Mouse (Mus musculus): ENCODE measurements around the gene 2810021J22Rik. TPM values are rescaled to one million over a fixed set of nuclear protein-coding genes. Genes with fewer than 3 reads are reported as not detected.

Gene 2810021J22Rik
- polyA plus RNA-seq, 1 experiment from 2014 or later: 3.7 TPM

DNA sequence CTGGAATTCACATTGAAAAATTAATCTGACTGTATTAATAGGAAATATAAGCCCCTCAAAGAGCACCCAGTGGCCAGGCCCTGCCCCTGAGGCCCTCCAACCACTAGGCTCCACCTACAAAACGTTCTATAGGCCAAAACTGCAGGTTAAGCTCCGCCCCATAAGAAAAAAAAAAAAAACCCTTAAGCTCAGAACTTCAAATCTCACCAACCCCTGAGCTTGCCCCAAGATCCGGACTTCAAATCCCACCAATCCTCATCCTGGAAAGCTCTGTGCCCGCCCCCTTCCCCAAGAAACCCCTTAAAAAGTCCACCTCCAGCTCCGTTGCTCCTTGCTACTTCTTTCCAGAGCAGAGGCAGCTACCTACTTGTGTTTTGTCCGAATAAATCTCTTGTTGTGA lies 37.8 kb downstream of the 2810021J22Rik start:
- ATAC-seq (replicated peaks; ENCODE audit: extremely low read depth, insufficient read depth, low FRiP score): no peak
- Histone ChIP-seq H3K9ac (ENCODE audit: low read length) (no peak overlapping the region), H3K9me3 (replicated peaks; ENCODE audit: control insufficient read depth, low read length) (no peaks in the 10 kb centered on the region), H3K4me3 (ENCODE audit: low read length) (no peak overlapping the region), H3K27me3 (ENCODE audit: control insufficient read depth, insufficient read depth, low read length) (no peaks in the 10 kb centered on the region), H3K36me3 (ENCODE audit: control insufficient read depth, insufficient read depth) (peaks cover 13% of the 10 kb centered on the region), H3K27ac (ENCODE audit: low read length) (no peak overlapping the region), H3K4me2 (ENCODE audit: low read depth, low read length) (0 out of 2 replicates have a peak overlapping the region, but pooled peaks have one; percentile 95), H3K4me1 (ENCODE audit: control insufficient read depth, insufficient read depth, low read length) (peaks cover 8% of the 10 kb centered on the region)
- WGBS: 50% methylated on average over 5 of the region's 6 CpGs

DNA sequence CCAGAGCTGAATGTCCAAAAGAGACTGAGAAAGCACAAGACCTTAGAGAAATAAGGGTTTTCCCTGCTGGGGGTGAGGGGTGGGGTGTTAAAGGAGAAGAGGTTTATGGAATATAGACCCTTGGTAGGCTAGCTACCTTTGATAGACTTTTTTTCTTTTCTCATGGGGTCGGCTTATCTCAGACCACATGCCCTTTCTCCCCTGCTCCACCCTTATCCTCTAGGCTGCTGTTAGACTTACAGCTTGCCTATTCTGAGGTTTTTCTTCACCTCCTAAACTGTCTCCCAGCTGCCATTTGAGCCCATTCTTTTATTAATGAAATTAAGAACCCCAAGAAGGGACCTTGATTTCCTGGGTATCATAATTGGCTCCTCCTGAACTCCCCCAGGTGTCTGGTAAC lies 46.8 kb downstream of the 2810021J22Rik start:
- no peak overlapping the region for H3K27ac ChIP-seq (ENCODE audit: low read length)

DNA sequence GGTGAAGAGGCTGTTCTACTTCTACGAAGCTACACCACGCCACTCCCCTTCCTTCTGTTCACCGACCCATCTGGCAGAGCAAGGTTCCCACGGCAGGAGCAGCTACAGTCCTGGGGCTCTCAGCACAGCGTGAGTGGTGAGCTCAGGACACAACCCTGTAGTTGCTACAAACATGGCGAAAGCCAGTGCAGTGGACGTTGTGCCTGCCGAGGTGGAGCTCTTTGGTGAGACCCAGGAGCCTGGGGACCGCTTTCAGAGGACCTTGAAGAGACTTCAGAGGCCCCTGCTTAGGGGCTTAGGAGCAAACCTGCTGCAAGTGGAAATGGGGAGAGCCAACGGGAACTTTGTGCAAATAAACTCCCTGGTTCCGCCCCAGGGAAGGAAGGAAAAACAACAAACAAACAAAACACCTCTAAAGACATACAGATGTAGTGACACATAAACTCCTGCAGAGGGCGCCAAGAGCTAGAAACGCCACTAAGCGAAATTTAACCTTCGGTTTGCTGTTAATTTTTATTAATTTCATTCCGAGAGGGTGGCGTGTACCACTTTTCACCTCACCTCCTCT lies 47.5 kb downstream of the 2810021J22Rik start:
- no peaks in the 10 kb centered on the region for H3K27me3 ChIP-seq (ENCODE audit: control insufficient read depth, insufficient read depth, low read length)
- no peaks in the 10 kb centered on the region for H3K9me3 ChIP-seq (replicated peaks; ENCODE audit: control insufficient read depth, low read length)
- H3K4me1 ChIP-seq (ENCODE audit: control insufficient read depth, insufficient read depth, low read length): peaks cover 6% of the 10 kb centered on the region; the same call in 1 of the 2 replicates
- WGBS: 13% methylated on average over 17 of the region's 17 CpGs
- peak; percentile 47; the same call in 1 of the 2 replicates for ATAC-seq (replicated peaks; ENCODE audit: extremely low read depth, insufficient read depth, low FRiP score)
- H3K27ac ChIP-seq (ENCODE audit: low read length): no peak overlapping the region
- peak overlapping the region; percentile 68 for H3K4me2 ChIP-seq (ENCODE audit: low read depth, low read length)
- no peaks in the 10 kb centered on the region for H3K36me3 ChIP-seq (ENCODE audit: control insufficient read depth, insufficient read depth)
- peak overlapping the region; percentile 69 for H3K9ac ChIP-seq (ENCODE audit: low read length)
- peak overlapping the region; percentile 51 for H3K4me3 ChIP-seq (ENCODE audit: low read length)

More for the DNA sequence above, 46.8 kb downstream of the 2810021J22Rik start:
- WGBS: 54% methylated on average over 1 of the region's 1 CpGs
- Histone ChIP-seq H3K9me3 (replicated peaks; ENCODE audit: control insufficient read depth, low read length) (no peaks in the 10 kb centered on the region), H3K27me3 (ENCODE audit: control insufficient read depth, insufficient read depth, low read length) (no peaks in the 10 kb centered on the region), H3K9ac (ENCODE audit: low read length) (no peak overlapping the region), H3K36me3 (ENCODE audit: control insufficient read depth, insufficient read depth) (no peaks in the 10 kb centered on the region), H3K4me2 (ENCODE audit: low read depth, low read length) (no peak overlapping the region), H3K4me1 (ENCODE audit: control insufficient read depth, insufficient read depth, low read length) (peaks cover 6% of the 10 kb centered on the region; the same call in 1 of the 2 replicates), H3K4me3 (ENCODE audit: low read length) (no peak overlapping the region)
- no peak for ATAC-seq (replicated peaks; ENCODE audit: extremely low read depth, insufficient read depth, low FRiP score)

- ATAC-seq (replicated peaks; ENCODE audit: extremely low read depth, insufficient read depth, low FRiP score): no peak
- no peaks in the 10 kb centered on the region for H3K27me3 ChIP-seq (ENCODE audit: control insufficient read depth, insufficient read depth, low read length)
- 50% methylated on average over 14 of the region's 14 CpGs for WGBS
- no peak overlapping the region for H3K4me3 ChIP-seq (ENCODE audit: low read length)
- H3K9me3 ChIP-seq (replicated peaks; ENCODE audit: control insufficient read depth, low read length): no peaks in the 10 kb centered on the region
- peaks cover 6% of the 10 kb centered on the region; the same call in 1 of the 2 replicates for H3K4me1 ChIP-seq (ENCODE audit: control insufficient read depth, insufficient read depth, low read length)
- no peak overlapping the region for H3K4me2 ChIP-seq (ENCODE audit: low read depth, low read length)
- H3K36me3 ChIP-seq (ENCODE audit: control insufficient read depth, insufficient read depth): no peaks in the 10 kb centered on the region
- no peak overlapping the region for H3K27ac ChIP-seq (ENCODE audit: low read length)
- H3K9ac ChIP-seq (ENCODE audit: low read length): no peak overlapping the region
These were observed 50.1 kb downstream of the 2810021J22Rik start for GRCm38 (mm10) chr11:58916879-58917744.

DNA sequence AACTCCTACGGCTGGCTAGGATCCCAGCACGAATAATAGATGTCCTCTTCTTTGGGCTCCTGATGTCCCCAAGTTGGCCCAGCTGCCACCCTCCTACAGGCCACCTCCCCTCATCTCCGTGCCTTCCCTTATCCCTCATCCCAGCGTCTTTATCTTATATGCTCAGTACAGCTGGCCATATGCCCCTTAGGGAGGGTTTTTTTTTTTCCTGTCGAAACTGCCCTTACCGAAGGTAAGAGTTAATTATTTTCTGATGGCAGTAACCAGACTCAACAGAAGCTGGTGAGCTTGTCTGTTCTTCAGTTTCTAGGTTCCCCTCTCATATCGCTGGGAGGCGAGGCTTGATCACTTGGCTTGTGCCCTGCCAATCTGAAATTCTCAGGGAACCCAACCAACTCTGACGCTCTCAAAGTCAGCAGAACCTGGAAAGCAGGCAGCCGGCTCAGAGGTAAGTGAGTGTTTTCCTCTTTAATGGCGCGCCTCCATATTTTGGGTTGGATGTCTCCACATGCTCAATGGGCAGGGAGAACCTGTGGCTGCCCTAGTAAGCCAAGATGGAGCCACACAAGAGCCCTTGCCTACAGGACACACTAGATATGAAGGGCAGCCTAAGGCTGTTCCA lies 50.8 kb downstream of the 2810021J22Rik start, which contains the start of gene Btnl10:
Btnl10 (plus strand) TSS at position 164 of the 622 bp plus-strand sequence.
- Histone ChIP-seq H3K9me3 (replicated peaks; ENCODE audit: control insufficient read depth, low read length) (no peaks in the 10 kb centered on the region), H3K27ac (ENCODE audit: low read length) (no peak within 1 kb of the TSS), H3K4me1 (ENCODE audit: control insufficient read depth, insufficient read depth, low read length) (peaks cover 6% of the 10 kb centered on the region; the same call in 1 of the 2 replicates), H3K4me3 (ENCODE audit: low read length) (no peak within 1 kb of the TSS), H3K9ac (ENCODE audit: low read length) (no peak within 1 kb of the TSS), H3K27me3 (ENCODE audit: control insufficient read depth, insufficient read depth, low read length) (no peaks in the 10 kb centered on the region), H3K4me2 (ENCODE audit: low read depth, low read length) (no peak within 1 kb of the TSS), H3K36me3 (ENCODE audit: control insufficient read depth, insufficient read depth) (no peaks in the 10 kb centered on the region)
- 84% methylated on average over 12 of the region's 12 CpGs for WGBS
- ATAC-seq (replicated peaks; ENCODE audit: extremely low read depth, insufficient read depth, low FRiP score): no peak

DNA sequence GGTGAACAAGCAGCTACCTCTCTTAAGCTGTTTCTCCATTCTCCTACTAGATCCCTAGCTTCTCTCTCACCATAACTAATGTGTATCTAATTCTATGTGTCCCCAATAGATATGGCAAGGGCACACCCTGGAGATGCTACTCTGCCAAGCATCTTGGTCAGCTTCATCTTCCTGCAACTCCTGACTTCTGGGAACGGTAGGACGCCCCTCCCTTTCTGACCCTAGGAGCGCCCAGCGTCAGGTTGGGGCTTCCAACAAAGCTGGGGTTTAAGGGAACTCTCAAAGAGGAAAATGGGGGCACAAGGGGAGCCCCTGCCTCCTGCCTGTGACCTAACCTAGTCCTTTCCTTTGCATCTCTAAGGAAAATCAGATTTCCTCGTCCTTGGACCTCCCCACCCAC lies 51.7 kb downstream of the 2810021J22Rik start:
- Histone ChIP-seq H3K4me2 (ENCODE audit: low read depth, low read length) (no peak overlapping the region), H3K36me3 (ENCODE audit: control insufficient read depth, insufficient read depth) (no peaks in the 10 kb centered on the region), H3K27me3 (ENCODE audit: control insufficient read depth, insufficient read depth, low read length) (no peaks in the 10 kb centered on the region), H3K9ac (ENCODE audit: low read length) (no peak overlapping the region), H3K27ac (ENCODE audit: low read length) (no peak overlapping the region), H3K4me1 (ENCODE audit: control insufficient read depth, insufficient read depth, low read length) (peaks cover 6% of the 10 kb centered on the region; the same call in 1 of the 2 replicates), H3K9me3 (replicated peaks; ENCODE audit: control insufficient read depth, low read length) (no peaks in the 10 kb centered on the region), H3K4me3 (ENCODE audit: low read length) (no peak overlapping the region)
- 63% methylated on average over 5 of the region's 5 CpGs for WGBS
- no peak for ATAC-seq (replicated peaks; ENCODE audit: extremely low read depth, insufficient read depth, low FRiP score)

DNA sequence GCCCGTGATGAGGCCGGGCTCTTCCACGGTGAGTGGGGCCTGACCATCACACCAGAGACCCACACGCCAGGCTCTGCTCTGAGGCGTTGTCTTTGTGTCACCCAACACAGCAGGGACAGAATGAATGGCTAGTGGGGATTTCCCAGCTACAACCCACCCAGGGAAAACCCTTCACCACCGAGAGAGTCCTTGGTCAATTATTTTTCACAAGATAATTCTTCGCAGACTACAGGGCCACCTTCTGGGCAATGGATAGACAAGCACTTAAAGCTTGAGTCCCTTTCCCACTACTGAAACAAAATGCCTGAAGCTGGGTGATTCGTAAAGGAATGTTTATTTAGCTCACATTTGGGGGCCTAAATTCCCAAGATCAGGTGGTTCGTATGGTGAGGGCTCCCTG lies 55.4 kb downstream of the 2810021J22Rik start:
- Histone ChIP-seq H3K27ac (ENCODE audit: low read length) (no peak overlapping the region), H3K4me3 (ENCODE audit: low read length) (no peak overlapping the region), H3K4me2 (ENCODE audit: low read depth, low read length) (no peak overlapping the region), H3K9ac (ENCODE audit: low read length) (no peak overlapping the region), H3K9me3 (replicated peaks; ENCODE audit: control insufficient read depth, low read length) (no peaks in the 10 kb centered on the region), H3K4me1 (ENCODE audit: control insufficient read depth, insufficient read depth, low read length) (no peaks in the 10 kb centered on the region), H3K36me3 (ENCODE audit: control insufficient read depth, insufficient read depth) (no peaks in the 10 kb centered on the region), H3K27me3 (ENCODE audit: control insufficient read depth, insufficient read depth, low read length) (no peaks in the 10 kb centered on the region)
- WGBS: 79% methylated on average over 9 of the region's 9 CpGs
- ATAC-seq (replicated peaks; ENCODE audit: extremely low read depth, insufficient read depth, low FRiP score): no peak

GRCm38 (mm10) chr11:58926651-58927050 lies 59.6 kb downstream of the 2810021J22Rik start:
- 75% methylated on average over 2 of the region's 3 CpGs for WGBS
- no peak overlapping the region for H3K4me2 ChIP-seq (ENCODE audit: low read depth, low read length)
- H3K4me3 ChIP-seq (ENCODE audit: low read length): no peak overlapping the region
- H3K36me3 ChIP-seq (ENCODE audit: control insufficient read depth, insufficient read depth): 0 out of 2 replicates have a peak, but pooled peaks cover 2% of the 10 kb centered on the region
- no peaks in the 10 kb centered on the region for H3K9me3 ChIP-seq (replicated peaks; ENCODE audit: control insufficient read depth, low read length)
- peaks cover 3% of the 10 kb centered on the region; the same call in 1 of the 2 replicates for H3K4me1 ChIP-seq (ENCODE audit: control insufficient read depth, insufficient read depth, low read length)
- ATAC-seq (replicated peaks; ENCODE audit: extremely low read depth, insufficient read depth, low FRiP score): no peak
- H3K27ac ChIP-seq (ENCODE audit: low read length): no peak overlapping the region
- H3K27me3 ChIP-seq (ENCODE audit: control insufficient read depth, insufficient read depth, low read length): no peaks in the 10 kb centered on the region
- H3K9ac ChIP-seq (ENCODE audit: low read length): no peak overlapping the region
